Mouse (Mus musculus): ENCODE data around the gene Scrt2.
A peak's percentile ranks its signal among the peaks of the same experiment; 100 is the strongest.

Gene Scrt2

GRCm38 (mm10) chr2:152105318-152106224, 24.2 kb downstream of the Scrt2 start, which contains the start of gene Srxn1:
TSS of gene Srxn1 (plus strand) at chr2:152105516.
- DNase-seq (ENCODE audit: low spot score in 2 of 2), result peak; percentile 72 to 76

- no peak for DNase-seq (ENCODE audit: low spot score in 2 of 2)
These were observed 24.9 kb downstream of the Scrt2 start for GRCm38 (mm10) chr2:152106225-152106595.

- DNase-seq (ENCODE audit: low spot score in 2 of 2), result no peak
These were observed 25.3 kb downstream of the Scrt2 start for GRCm38 (mm10) chr2:152106597-152106996.

DNA sequence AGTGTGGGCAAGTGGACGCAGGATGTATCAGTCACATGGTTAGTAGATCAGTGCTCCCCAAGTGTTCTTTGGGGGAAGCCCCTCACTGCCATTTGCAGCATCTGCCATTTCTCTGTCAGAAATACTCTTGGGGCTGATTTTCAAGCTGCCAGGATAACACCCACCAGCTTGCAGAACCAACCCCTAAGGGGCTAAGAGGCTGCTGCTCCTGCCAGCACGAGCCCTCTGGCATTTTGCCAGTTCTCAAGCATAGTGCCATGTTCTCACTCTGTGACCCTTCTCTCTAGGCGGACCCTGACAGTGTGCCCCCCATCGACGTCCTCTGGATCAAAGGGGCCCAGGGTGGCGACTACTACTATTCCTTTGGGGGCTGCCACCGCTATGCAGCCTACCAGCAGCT, 27.4 kb downstream of the Scrt2 start:
- no peak for DNase-seq (ENCODE audit: low spot score in 2 of 2)

DNA sequence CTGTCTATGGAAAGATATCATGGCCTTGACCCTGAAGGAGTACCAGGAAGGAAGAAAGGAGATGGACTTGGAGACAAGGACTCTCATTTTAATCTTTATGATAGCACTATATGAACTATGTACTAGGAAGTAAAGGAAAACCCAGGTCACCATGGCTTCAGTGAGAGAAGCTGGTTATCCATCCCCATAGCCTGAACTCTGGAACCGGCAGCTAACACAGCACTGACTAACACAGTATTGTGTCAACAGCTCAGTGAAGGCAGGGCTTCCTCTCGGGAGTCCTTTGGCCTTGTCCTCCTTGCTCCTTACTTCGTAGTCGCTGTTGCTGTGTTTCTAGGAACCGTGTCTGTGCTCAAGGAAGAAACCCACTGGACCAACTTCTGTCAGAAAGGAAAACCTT, 28.1 kb downstream of the Scrt2 start:
- no peak for DNase-seq (ENCODE audit: low spot score in 2 of 2)

DNA sequence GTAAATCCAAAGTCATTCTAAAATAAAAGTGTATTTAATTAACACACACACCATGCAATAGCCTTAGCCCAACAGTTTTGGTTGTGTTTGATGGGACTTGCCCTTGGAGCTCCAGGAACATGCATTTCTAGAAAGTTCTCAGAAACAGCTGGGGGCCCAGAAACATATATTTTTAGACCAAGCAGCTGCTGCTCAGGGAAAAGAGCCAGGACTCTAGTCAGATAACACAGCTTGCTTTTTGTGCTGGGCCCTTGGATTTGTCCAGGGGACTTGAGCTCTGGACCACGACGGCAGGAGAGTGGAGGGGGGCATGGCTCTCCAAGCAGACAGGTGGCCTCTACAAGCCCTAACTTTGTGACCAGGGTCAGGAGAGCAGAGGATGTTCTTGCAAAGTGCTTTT, 30.0 kb downstream of the Scrt2 start:
- no peak for DNase-seq (ENCODE audit: low spot score in 2 of 2)

DNA sequence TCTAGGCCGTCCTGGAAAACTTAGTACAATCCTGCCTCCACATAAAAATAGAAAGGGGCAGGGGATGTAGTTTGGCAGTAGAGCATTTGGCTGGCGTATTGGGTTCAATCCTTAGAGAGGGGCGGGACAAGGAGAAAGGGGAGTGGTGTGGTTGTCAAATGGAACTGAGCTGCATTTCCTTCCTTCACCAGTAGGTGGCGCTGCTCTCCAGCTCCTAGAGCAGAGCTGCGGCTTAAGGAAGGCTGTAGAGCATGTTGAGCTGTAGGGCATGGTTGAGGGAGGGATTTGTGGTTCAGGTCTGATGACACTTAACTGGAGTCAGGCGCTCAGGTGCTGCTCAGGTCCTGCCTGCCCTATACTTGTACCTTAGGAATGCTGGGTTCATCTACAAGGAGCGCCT, 30.6 kb downstream of the Scrt2 start:
- DNase-seq (ENCODE audit: low spot score in 2 of 2), result peak; percentile 94 to 97

DNA sequence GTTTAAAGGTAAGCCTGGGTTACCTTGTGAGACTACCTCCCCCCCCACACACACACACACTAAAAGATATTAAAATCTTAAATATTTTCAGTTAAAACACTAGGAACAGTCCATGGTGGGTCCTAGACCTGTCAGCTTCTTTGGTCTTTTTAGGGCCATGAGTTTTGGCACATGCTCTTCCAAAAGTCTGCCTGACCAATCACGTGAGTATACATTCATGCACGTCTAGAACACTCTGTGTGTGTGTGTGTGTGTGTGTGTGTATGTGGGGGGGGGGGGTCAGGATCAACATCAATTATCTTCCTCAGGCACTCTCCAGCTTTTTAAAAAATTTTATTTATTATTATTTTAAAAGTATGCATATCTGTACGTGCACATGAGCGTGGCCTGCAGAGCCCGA, 31.2 kb downstream of the Scrt2 start:
- no peak for DNase-seq (ENCODE audit: low spot score in 2 of 2)

- no peak for DNase-seq (ENCODE audit: low spot score in 2 of 2)
These were observed 31.6 kb downstream of the Scrt2 start for GRCm38 (mm10) chr2:152112970-152113369.

DNA sequence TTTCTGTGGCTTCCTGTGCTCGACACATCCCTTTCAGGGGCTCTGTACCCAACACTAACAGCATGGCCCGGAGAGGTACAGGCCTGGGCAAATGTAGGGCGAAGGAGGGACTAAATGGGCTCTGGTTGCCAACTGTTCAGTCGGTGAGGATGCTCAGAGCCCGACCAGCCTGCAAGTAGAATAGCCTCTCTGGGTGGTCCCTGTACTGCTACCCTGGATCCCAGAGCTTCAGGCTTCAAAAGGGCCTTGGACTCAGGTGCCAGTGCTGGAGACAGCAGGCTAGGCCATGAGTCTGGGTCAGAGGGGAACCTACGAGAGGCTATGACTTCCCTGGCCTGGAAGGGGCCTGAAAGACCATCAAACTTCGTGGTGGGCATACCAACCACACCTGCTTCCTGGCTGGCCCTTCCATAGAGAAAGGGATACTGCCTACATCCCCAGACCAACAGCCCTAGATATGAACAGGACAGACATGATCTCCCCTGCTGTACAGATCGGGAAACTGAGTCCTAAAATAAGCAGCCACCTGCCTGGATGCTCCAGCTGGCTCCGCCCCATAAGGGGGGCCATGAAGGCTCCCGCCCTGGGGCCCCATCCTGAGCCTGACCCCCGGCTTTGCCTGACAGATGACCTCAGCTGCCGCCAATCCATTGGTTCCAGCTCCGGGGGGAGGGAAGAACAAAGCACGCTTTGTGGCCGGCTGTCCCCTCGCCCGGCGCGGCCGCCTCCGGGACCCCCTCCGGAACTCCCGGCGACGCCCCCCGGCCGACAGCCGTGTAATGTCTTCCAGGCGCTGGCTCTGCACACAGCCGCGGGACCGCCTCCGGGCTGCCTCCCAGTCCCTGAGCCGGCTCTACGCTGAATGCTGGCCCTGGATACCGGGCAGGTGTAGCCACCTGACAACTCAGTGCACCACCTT, 33.0 kb downstream of the Scrt2 start:
- no peak for DNase-seq (ENCODE audit: low spot score in 2 of 2)

- DNase-seq (ENCODE audit: low spot score in 2 of 2), result no peak
These were observed 36.4 kb downstream of the Scrt2 start for GRCm38 (mm10) chr2:152117694-152118093.

- no peak for DNase-seq (ENCODE audit: low spot score in 2 of 2)
These were observed 38.0 kb downstream of the Scrt2 start for GRCm38 (mm10) chr2:152119228-152119865.

- no peak for DNase-seq (ENCODE audit: low spot score in 2 of 2)
These were observed 41.6 kb downstream of the Scrt2 start for GRCm38 (mm10) chr2:152122896-152123295.

DNA sequence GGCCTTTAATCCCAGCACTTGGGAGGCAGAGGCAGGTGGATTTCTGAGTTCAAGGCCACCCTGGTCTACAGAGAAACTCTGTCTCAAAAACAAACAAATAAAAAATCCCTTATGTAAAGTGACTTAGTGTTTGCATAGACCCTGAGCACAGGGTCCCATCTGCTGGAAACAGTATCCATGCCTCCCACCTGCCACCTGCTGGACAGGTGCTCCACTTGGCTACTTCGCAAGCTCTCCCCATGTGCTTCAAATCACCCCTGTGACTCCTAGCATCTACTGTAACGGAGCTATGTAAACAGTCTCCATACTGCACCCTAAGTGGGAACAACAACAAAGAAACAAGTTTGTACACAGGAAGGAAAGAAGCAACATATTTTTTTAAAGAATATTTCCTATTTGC, 47.3 kb downstream of the Scrt2 start:
- no peak for DNase-seq (ENCODE audit: low spot score in 2 of 2)

- no peak for DNase-seq (ENCODE audit: low spot score in 2 of 2)
These were observed 48.4 kb downstream of the Scrt2 start for GRCm38 (mm10) chr2:152129778-152130177.

GRCm38 (mm10) chr2:152132016-152132415, 50.7 kb downstream of the Scrt2 start:
- no peak for DNase-seq (ENCODE audit: low spot score in 2 of 2)

GRCm38 (mm10) chr2:152132691-152133090, 51.4 kb downstream of the Scrt2 start:
- no peak for DNase-seq (ENCODE audit: low spot score in 2 of 2)

DNA sequence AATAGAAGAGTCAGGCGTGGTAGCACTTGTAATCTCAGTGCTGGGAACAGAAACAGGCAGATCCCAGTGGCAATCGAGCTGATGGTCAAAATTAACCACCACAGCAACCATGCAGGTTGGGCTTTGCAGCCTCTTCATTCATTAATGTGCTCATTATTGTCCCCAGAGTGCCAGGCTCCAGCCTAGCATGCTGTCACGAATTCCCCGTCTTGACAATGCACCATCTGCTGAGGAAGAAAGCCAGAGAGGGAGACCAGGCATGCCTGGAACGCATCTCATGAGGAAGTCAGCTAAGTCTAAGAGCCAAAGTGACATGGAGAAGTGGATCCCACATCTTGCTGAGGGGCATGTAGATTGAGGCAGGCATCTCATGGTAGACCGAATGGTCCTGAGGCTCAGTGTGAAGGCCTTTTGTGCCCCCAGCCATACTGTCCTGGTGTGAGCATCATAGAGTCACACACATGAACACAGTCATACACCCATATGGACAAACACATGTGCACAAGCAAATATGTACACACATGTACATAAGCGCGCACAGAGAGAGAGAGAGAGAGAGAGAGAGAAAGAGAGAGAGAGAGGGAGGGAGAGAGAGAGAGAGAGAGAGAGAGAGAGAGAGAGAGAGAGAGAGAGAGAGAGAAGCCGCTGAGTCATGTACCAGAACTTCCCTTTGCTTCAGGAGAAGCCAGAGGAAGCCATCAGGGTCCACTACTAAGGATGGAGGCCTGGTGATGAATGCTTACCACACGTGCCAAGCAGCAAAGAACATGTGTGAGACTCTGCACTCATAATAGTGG, 58.1 kb downstream of the Scrt2 start:
- no peak for DNase-seq (ENCODE audit: low spot score in 2 of 2)

DNA sequence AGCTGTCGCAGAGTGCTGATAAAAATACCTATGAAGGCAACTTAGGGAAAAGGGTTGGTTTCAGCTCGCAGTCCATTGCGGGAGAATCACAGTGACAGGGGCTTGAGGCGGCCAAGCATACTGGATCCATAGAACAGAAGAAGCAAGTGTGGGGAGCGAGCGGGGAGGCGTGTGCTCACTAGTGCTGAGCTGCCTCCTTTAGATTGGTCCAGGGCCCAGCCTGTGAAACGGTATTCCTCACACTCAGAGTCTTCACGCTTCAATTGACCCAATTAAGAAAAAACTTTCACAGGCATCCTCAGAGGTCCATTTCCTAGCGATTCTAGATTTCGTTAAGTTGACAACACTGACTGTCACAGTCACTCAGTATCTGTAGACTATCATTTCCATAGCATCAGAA, 59.6 kb downstream of the Scrt2 start:
- DNase-seq (ENCODE audit: low spot score in 2 of 2), result no peak

DNA sequence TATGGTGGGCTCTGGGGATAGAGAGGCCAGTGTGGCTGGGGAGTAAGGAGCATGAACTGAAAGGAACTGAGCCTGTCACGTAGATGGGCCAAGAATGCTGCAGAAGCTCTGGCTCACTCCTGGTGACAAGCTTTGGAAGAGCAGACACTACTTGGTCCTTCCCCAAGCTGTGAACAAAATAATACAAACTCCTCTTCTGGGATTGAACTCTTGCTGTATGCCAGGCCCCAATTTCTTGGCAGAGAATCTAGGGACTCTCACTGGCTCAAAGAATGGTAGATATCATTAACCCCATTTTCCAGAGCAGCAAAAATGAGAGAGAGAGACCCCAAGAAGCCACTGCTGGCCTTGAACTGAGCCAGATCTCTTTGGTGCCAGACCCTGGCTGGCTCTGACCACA, 60.2 kb downstream of the Scrt2 start:
- no peak for DNase-seq (ENCODE audit: low spot score in 2 of 2)

DNA sequence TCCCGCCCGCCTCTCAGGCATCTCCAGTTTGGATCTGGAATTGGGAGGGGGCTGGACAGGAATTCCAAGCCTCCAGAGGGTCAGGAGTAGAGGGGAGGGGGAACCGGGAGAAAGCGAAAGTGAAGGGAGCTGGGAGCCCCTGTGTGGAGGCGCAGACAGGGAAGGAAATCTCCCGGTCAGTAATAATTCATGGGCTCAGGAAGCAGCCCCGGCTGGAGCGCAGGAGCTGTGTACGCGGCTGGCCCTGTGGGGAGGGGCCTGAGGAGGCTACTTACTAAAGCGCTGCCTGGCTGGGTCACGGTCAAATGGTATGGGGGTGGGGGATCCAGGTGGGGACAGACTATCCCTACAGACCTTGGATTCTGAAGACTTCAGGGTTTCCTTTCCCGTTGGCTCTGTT, 60.7 kb downstream of the Scrt2 start:
- DNase-seq (ENCODE audit: low spot score in 2 of 2), result no peak
